Mouse (Mus musculus) megakaryocyte, embryonic 14.5 days (primary cell): ENCODE data around the gene Pm20d1.

Experiments
- FLI1 ChIP-seq: IDR thresholded peaks from 2 replicates; pipeline ENCODE4 v1.6.1; 2012; ENCODE audit warnings: low read length, inconsistent platforms, mixed read lengths
- GATA1 ChIP-seq: IDR thresholded peaks from 3 replicates; pipeline ENCODE4 v1.6.1; 2012; ENCODE audit warnings: mixed read lengths, low read length, inconsistent platforms, borderline replicate concordance

DNA sequence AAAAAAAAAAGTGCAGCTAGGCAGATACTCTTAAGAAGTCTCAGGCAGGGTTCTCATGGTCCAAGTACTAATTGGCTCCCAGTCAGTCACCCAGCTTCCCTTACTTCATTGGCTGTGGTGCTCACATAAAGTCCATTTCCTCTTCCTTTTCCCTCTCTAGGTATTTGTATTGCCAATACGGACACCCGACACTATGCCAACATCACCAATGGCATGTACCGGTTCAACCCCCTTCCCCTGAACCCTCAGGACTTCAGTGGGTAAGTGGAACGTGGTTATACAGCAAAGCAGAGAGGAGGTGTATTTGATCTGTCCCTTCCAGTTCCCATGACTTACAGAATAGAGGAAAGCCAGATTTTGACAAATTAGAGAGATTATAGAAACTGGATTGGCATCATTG is 16.6 kb downstream of the Pm20d1 start:
- TF ChIP-seq GATA1 (no peak), FLI1 (no peak)
